Mouse (Mus musculus) heart, adult 9 months (tissue): ENCODE data around the gene Ifit1bl2.
A peak's percentile ranks its signal among the peaks of the same experiment; 100 is the strongest.
"Not testable (repeated sequence)": the region's sequence is repeated elsewhere in the genome, so short reads cannot be mapped to it uniquely, and the experiment has no call there.

Experiments
- DNase-seq, 2 experiments: peaks; one replicate each; pipeline ENCODE4 v3.0.0; 2022; ENCODE audit warnings: low spot score in 2 of 2

The Ifit1bl2 gene

GRCm38 (mm10) chr19:34610118-34610517, 30.4 kb downstream of the Ifit1bl2 start:
- not testable (repeated sequence) for DNase-seq

- DNase-seq: peak; percentile 77 to 83
Observed at GRCm38 (mm10) chr19:34607237-34608051, 33.1 kb downstream of the Ifit1bl2 start, which contains the start of gene Ifit3b. TSS of gene Ifit3b (plus strand) at chr19:34607970.

- DNase-seq: no peak
Observed at GRCm38 (mm10) chr19:34605472-34605871, 35.1 kb downstream of the Ifit1bl2 start.

GRCm38 (mm10) chr19:34601888-34602287, 38.7 kb downstream of the Ifit1bl2 start, which contains the start of gene Ifit1bl1:
TSS of gene Ifit1bl1 (minus strand) at chr19:34601956.
- DNase-seq: not testable (repeated sequence)

GRCm38 (mm10) chr19:34599250-34599649, 41.3 kb downstream of the Ifit1bl2 start:
- not testable (repeated sequence) for DNase-seq

- peak; percentile 51 to 81 for DNase-seq
Observed at GRCm38 (mm10) chr19:34598341-34598740, 42.2 kb downstream of the Ifit1bl2 start.

- no peak for DNase-seq
Observed at GRCm38 (mm10) chr19:34596811-34597210, 43.7 kb downstream of the Ifit1bl2 start.

GRCm38 (mm10) chr19:34594523-34594922, 46.0 kb downstream of the Ifit1bl2 start:
- not testable (repeated sequence) for DNase-seq

- no peak for DNase-seq
Observed at GRCm38 (mm10) chr19:34593456-34593855, 47.1 kb downstream of the Ifit1bl2 start.

GRCm38 (mm10) chr19:34588959-34589358, 51.6 kb downstream of the Ifit1bl2 start:
- DNase-seq: no peak

- not testable (repeated sequence) for DNase-seq
Observed at GRCm38 (mm10) chr19:34587898-34588692, 52.4 kb downstream of the Ifit1bl2 start.

GRCm38 (mm10) chr19:34585740-34586458, 54.6 kb downstream of the Ifit1bl2 start:
- DNase-seq: not testable (repeated sequence)

GRCm38 (mm10) chr19:34583126-34583766, 57.3 kb downstream of the Ifit1bl2 start, which contains the start of gene Ifit3:
TSS of gene Ifit3 (plus strand) at chr19:34583531.
- peak; percentile 57 to 58 for DNase-seq

GRCm38 (mm10) chr19:34582696-34583095, 57.8 kb downstream of the Ifit1bl2 start:
- DNase-seq: not testable (repeated sequence)

GRCm38 (mm10) chr19:34577121-34577520, 63.4 kb downstream of the Ifit1bl2 start:
- no peak for DNase-seq

- DNase-seq: no peak
Observed at GRCm38 (mm10) chr19:34573650-34574049, 66.9 kb downstream of the Ifit1bl2 start.

GRCm38 (mm10) chr19:34571080-34571479, 69.5 kb downstream of the Ifit1bl2 start:
- no peak for DNase-seq

- DNase-seq: no peak
Observed at GRCm38 (mm10) chr19:34569896-34570476, 70.6 kb downstream of the Ifit1bl2 start.

- DNase-seq: no peak
Observed at GRCm38 (mm10) chr19:34568988-34569895, 71.3 kb downstream of the Ifit1bl2 start.
